Mouse (Mus musculus) liver, embryonic 14.5 days (tissue): ENCODE results near the gene Aurkaip1. TPM values are rescaled to one million over a fixed set of nuclear protein-coding genes. Genes with fewer than 3 reads are reported as not detected.

Source experiments
- ATAC-seq: fragments of 200-750 bp; cut with Nextera tagmentation; 2 replicates; pipeline ENCODE4 v1.8.0; 2017; ENCODE audit warnings: moderate number of reproducible peaks, mild to moderate bottlenecking, moderate library complexity; ENCODE audit not compliant: insufficient read depth
- DNase-seq, 3 experiments: peaks; one replicate each; pipeline ENCODE4 v3.0.0-alpha.2; 2012 to 2013; ENCODE audit warnings: low read depth in 3 of 3, low spot score in 3 of 3
- H3K27ac ChIP-seq: fragments of 300-500 bp; sonication (generic); 2 replicates; pipeline ENCODE4 v1.5.1; 2014; ENCODE audit warnings: moderate library complexity, mild to moderate bottlenecking, control low read depth, inconsistent platforms
- H3K27me3 ChIP-seq: fragments of 300-500 bp; sonication (generic); 2 replicates; pipeline ENCODE4 v1.6.1; 2014; ENCODE audit warnings: mild to moderate bottlenecking, low read length, moderate library complexity; ENCODE audit not compliant: control insufficient read depth, insufficient read depth
- H3K36me3 ChIP-seq: fragments of 300-500 bp; sonication (generic); replicated peaks from 2 replicates; pipeline ENCODE4 v1.6.1; 2014; ENCODE audit warnings: low read depth; ENCODE audit not compliant: control insufficient read depth, insufficient read depth
- H3K4me1 ChIP-seq, 2 experiments: fragments of 200-500 bp in 1 of 2; fragments of 300-500 bp in 1 of 2; sonication (generic) in 1 of 2; replicated peaks; 2 replicates each; pipeline ENCODE4 v1.6.1; 2012 to 2014; ENCODE audit warnings: antibody characterized with exemption in 1 of 2, inconsistent platforms in 1 of 2, low read length in 1 of 2; ENCODE audit not compliant: control insufficient read depth in 2 of 2, insufficient read depth in 2 of 2
- H3K4me2 ChIP-seq: fragments of 300-500 bp; sonication (generic); 2 replicates; pipeline ENCODE4 v1.6.1; 2014; ENCODE audit warnings: low read depth, mild to moderate bottlenecking, control low read depth, moderate library complexity
- H3K4me3 ChIP-seq, 2 experiments: fragments of 200-500 bp in 1 of 2; fragments of 300-500 bp in 1 of 2; sonication (generic) in 1 of 2; 2 replicates each; pipeline ENCODE4 v1.5.1; 2012 to 2014; ENCODE audit warnings: low read depth in 2 of 2, low read length in 2 of 2, mild to moderate bottlenecking in 2 of 2, control low read depth in 1 of 2, inconsistent platforms in 1 of 2, moderate library complexity in 1 of 2; ENCODE audit not compliant: insufficient read depth in 1 of 2
- H3K9ac ChIP-seq: fragments of 300-500 bp; sonication (generic); replicated peaks from 2 replicates; pipeline ENCODE4 v1.6.1; 2014; ENCODE audit warnings: mild to moderate bottlenecking, control low read depth, moderate library complexity
- H3K9me3 ChIP-seq: fragments of 300-500 bp; sonication (generic); 2 replicates; pipeline ENCODE4 v1.6.1; 2016; ENCODE audit warnings: low read length, mixed read lengths; ENCODE audit not compliant: control insufficient read depth
- CTCF ChIP-seq: IDR thresholded peaks from 2 replicates; pipeline ENCODE4 v1.5.1; 2016; ENCODE audit warnings: antibody characterized with exemption, low read depth, control low read depth
- EP300 ChIP-seq: IDR thresholded peaks from 2 replicates; pipeline ENCODE4 v1.6.1; 2016; ENCODE audit warnings: antibody characterized with exemption, low read depth
- WGBS: fragments of 180-500 bp; shearing (Covaris S2); extraction: QIAGEN DNeasy Blood & Tissue Kit; methylation state at CpG from one replicate; pipeline ENCODE4 v1.1.7; 2014; ENCODE audit not compliant: insufficient replicate concordance; 5-methylcytosine and 5-hydroxymethylcytosine counted together
- polyA plus RNA-seq, 2 experiments: library from polyadenylated mRNA; depleted of rRNA in 1 of 2; stranded (reverse) in 1 of 2; unstranded in 1 of 2; fragments of >200 nt; fragmentation: Nextera tagmentation in 1 of 2; extraction: Ambion mirVana in 1 of 2; gene quantifications; 2 replicates each; pipeline versions ENCODE4 v1.2.1 to v1.2.3; 2012 to 2014

Gene Aurkaip1
- polyA plus RNA-seq, 2 experiments: 77.0 to 120 TPM

GRCm38 (mm10) chr4:155793730-155794129 is 37.3 kb upstream of the Aurkaip1 start:
- TF ChIP-seq CTCF (no peak), EP300 (no peak)
- Histone ChIP-seq H3K4me1 (peaks cover 1 to 9% of the 10 kb centered on the region in 2 experiments), H3K4me3 (no peak overlapping the region), H3K27ac (no peak overlapping the region), H3K27me3 (no peaks in the 10 kb centered on the region; the same call in 1 of the 2 replicates), H3K36me3 (no peaks in the 10 kb centered on the region), H3K9me3 (no peaks in the 10 kb centered on the region), H3K9ac (no peak overlapping the region), H3K4me2 (no peak overlapping the region)
- ATAC-seq (no peak), DNase-seq (no peak)
- 63% methylated on average over 2 of the region's 2 CpGs for WGBS

GRCm38 (mm10) chr4:155802075-155802474 is 29.0 kb upstream of the Aurkaip1 start:
- Histone ChIP-seq H3K4me3 (no peak overlapping the region), H3K27me3 (no peaks in the 10 kb centered on the region; the same call in 1 of the 2 replicates), H3K36me3 (peaks cover 13% of the 10 kb centered on the region), H3K4me2 (no peak overlapping the region; the same call in 1 of the 2 replicates), H3K9me3 (no peaks in the 10 kb centered on the region), H3K4me1 (peaks cover 10 to 13% of the 10 kb centered on the region in 2 experiments), H3K9ac (no peak overlapping the region), H3K27ac (no peak overlapping the region)
- DNase-seq (no peak), ATAC-seq (no peak)
- TF ChIP-seq CTCF (no peak), EP300 (no peak)
- WGBS: 81% methylated on average over 1 of the region's 1 CpGs

- Histone ChIP-seq H3K27ac (peak within 1 kb of the TSS; percentile 76), H3K4me3 (peak within 1 kb of the TSS; percentile 90 to 97), H3K36me3 (peaks cover 19% of the 10 kb centered on the region), H3K9ac (peak within 1 kb of the TSS; percentile 74), H3K27me3 (no peaks in the 10 kb centered on the region; the same call in 1 of the 2 replicates), H3K9me3 (no peaks in the 10 kb centered on the region), H3K4me1 (peaks cover 10 to 13% of the 10 kb centered on the region in 2 experiments), H3K4me2 (peak within 1 kb of the TSS; percentile 97)
- ATAC-seq: peak; percentile 60
- WGBS: 7% methylated on average over 12 of the region's 12 CpGs
- peak in 1 of 3 experiments; percentile 39 for DNase-seq
- TF ChIP-seq CTCF: peak; percentile 44
- no peak for TF ChIP-seq EP300
These were observed 28.2 kb upstream of the Aurkaip1 start, which contains the start of gene Mrpl20 for GRCm38 (mm10) chr4:155802741-155803339. Gene Mrpl20 (plus strand): TSS chr4:155802878.

- H3K9ac ChIP-seq: peak overlapping the region; percentile 74
- H3K27ac ChIP-seq: peak overlapping the region; percentile 76
- H3K27me3 ChIP-seq: no peaks in the 10 kb centered on the region; the same call in 1 of the 2 replicates
- peak overlapping the region; percentile 90 to 97 for H3K4me3 ChIP-seq
- ATAC-seq (peak; percentile 99), DNase-seq (peak; percentile 90 to 92 (median 92))
- H3K9me3 ChIP-seq: no peaks in the 10 kb centered on the region
- H3K4me2 ChIP-seq: peak overlapping the region; percentile 97
- peaks cover 26% of the 10 kb centered on the region for H3K36me3 ChIP-seq
- TF ChIP-seq CTCF (no peak), EP300 (peak; percentile 43; the same call in 1 of the 2 replicates)
- H3K4me1 ChIP-seq: peaks cover 10 to 13% of the 10 kb centered on the region in 2 experiments
- under 1% methylated on average over 58 of the region's 58 CpGs for whole genome bisulfite sequencing
These were observed 27.6 kb upstream of the Aurkaip1 start for GRCm38 (mm10) chr4:155803340-155804041.

GRCm38 (mm10) chr4:155807841-155808240 is 23.2 kb upstream of the Aurkaip1 start:
- H3K9ac ChIP-seq: no peak overlapping the region
- H3K27ac ChIP-seq: no peak overlapping the region
- WGBS: 70% methylated on average over 3 of the region's 3 CpGs
- no peaks in the 10 kb centered on the region for H3K9me3 ChIP-seq
- H3K4me3 ChIP-seq: no peak overlapping the region
- ATAC-seq: no peak
- peaks cover 48% of the 10 kb centered on the region for H3K36me3 ChIP-seq
- TF ChIP-seq CTCF (no peak), EP300 (no peak)
- no peak for DNase-seq
- no peaks in the 10 kb centered on the region for H3K27me3 ChIP-seq
- H3K4me1 ChIP-seq: peaks cover 12 to 19% of the 10 kb centered on the region in 2 experiments
- no peak overlapping the region for H3K4me2 ChIP-seq
